Mouse (Mus musculus) midbrain, postnatal 0 days (tissue): ENCODE measurements at regions not wholly inside any gene's neighbourhood (a gene's known extent, or its start where the extent isn't known, plus 50 kb on each side); places are given as distances from the start of the nearest gene placed in this dataset.

Source experiments
- ATAC-seq: fragments of 200-750 bp; cut with Nextera tagmentation; 2 replicates; pipeline ENCODE4 v1.8.0; 2017; ENCODE audit warnings: moderate number of reproducible peaks, mild to moderate bottlenecking, moderate TSS enrichment, moderate library complexity; ENCODE audit not compliant: low FRiP score
- DNase-seq: peaks from one replicate; pipeline ENCODE4 v3.0.0-alpha.2; 2015; ENCODE audit warnings: low spot score
- H3K27ac ChIP-seq: fragments of 300-500 bp; sonication (generic); 2 replicates; pipeline ENCODE4 v1.5.1; 2014; ENCODE audit warnings: low read depth, mild to moderate bottlenecking, low read length, mixed read lengths
- H3K27me3 ChIP-seq: fragments of 300-500 bp; sonication (generic); 2 replicates; pipeline ENCODE4 v1.6.1; 2014; ENCODE audit warnings: low read length, control low read depth, mixed read lengths; ENCODE audit not compliant: insufficient read depth
- H3K36me3 ChIP-seq: fragments of 300-500 bp; sonication (generic); 2 replicates; pipeline ENCODE4 v1.6.1; 2014; ENCODE audit warnings: low read length, control low read depth, mixed read lengths; ENCODE audit not compliant: insufficient read depth
- H3K4me1 ChIP-seq: fragments of 300-500 bp; sonication (generic); 2 replicates; pipeline ENCODE4 v1.6.1; 2014; ENCODE audit warnings: mild to moderate bottlenecking, control low read depth, antibody characterized with exemption, low read length, mixed read lengths; ENCODE audit not compliant: insufficient read depth
- H3K4me2 ChIP-seq: fragments of 300-500 bp; sonication (generic); 2 replicates; pipeline ENCODE4 v1.6.1; 2014; ENCODE audit warnings: low read depth, mild to moderate bottlenecking, low read length, mixed read lengths; ENCODE audit not compliant: poor library complexity, severe bottlenecking
- H3K4me3 ChIP-seq: fragments of 300-500 bp; sonication (generic); 2 replicates; pipeline ENCODE4 v1.5.1; 2014; ENCODE audit warnings: low read depth, mild to moderate bottlenecking, low read length, moderate library complexity
- H3K9ac ChIP-seq: fragments of 300-500 bp; sonication (generic); replicated peaks from 2 replicates; pipeline ENCODE4 v1.6.1; 2014; ENCODE audit warnings: mild to moderate bottlenecking, low read length, moderate library complexity, mixed read lengths; ENCODE audit not compliant: poor library complexity, severe bottlenecking
- H3K9me3 ChIP-seq: fragments of 300-500 bp; sonication (generic); 2 replicates; pipeline ENCODE4 v1.6.1; 2016; ENCODE audit warnings: low read length, control low read depth
- CTCF ChIP-seq: IDR thresholded peaks from 2 replicates; pipeline ENCODE4 v1.5.1; 2016; ENCODE audit warnings: antibody characterized with exemption, mild to moderate bottlenecking
- whole genome bisulfite sequencing: fragments of 180-500 bp; shearing (Covaris S2); extraction: QIAGEN DNeasy Blood & Tissue Kit; methylation state at CpG from one replicate; pipeline ENCODE4 v1.1.7; 2014; 5-methylcytosine and 5-hydroxymethylcytosine counted together

DNA sequence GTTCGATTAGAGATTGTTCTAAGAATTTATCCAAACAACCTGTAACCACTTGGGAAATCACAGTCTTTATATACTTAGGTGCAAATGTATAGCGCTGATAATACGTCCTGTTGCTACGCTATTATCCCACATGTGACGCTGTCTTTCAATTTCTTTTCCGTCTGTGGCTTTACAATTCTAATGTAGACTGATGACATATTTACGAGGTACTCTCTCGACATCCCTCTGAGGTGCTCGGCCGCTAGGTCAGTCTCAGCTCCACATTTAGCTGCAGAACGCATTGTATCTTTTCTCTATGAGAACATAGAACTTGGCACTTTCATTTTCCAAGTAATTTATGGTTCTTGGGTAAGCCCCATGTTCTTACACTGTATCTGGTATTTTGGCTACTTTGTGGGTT lies 193.6 kb downstream of the Dact1 start:
- Histone ChIP-seq H3K4me3 (no peak overlapping the region), H3K27ac (no peak overlapping the region), H3K9ac (no peak overlapping the region), H3K36me3 (no peaks in the 10 kb centered on the region), H3K4me1 (no peaks in the 10 kb centered on the region), H3K9me3 (no peaks in the 10 kb centered on the region), H3K4me2 (no peak overlapping the region), H3K27me3 (no peaks in the 10 kb centered on the region)
- DNase-seq (no peak), ATAC-seq (no peak)
- TF ChIP-seq CTCF, result no peak
- 72% methylated on average over 11 of the region's 11 CpGs for WGBS

DNA sequence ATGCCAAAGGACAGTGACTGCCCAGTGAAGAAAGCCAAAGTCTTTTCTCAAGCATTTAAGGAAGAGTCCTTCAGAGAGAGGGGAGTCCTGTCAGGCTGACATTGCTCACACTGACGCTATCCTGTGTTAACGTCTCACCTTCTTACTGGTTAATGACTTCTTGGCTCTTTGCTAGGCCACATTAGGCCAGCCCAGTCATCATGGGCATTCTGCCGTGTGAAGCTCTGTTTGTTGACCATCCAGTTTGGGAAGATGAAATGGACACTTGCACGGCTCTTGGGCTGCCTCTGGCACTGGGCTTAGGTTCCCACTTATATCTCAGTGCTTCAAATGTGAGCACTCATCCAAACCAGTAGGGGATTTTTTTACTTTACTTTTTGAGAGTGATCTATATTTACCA lies 196.5 kb downstream of the Dact1 start:
- H3K4me2 ChIP-seq, result no peak overlapping the region
- no peak for ATAC-seq
- H3K9ac ChIP-seq, result no peak overlapping the region
- H3K36me3 ChIP-seq, result no peaks in the 10 kb centered on the region
- no peak for TF ChIP-seq CTCF
- no peak for DNase-seq
- WGBS, result 82% methylated on average over 4 of the region's 4 CpGs
- H3K9me3 ChIP-seq, result no peaks in the 10 kb centered on the region
- no peaks in the 10 kb centered on the region for H3K27me3 ChIP-seq
- H3K4me3 ChIP-seq, result no peak overlapping the region
- H3K27ac ChIP-seq, result no peak overlapping the region
- no peaks in the 10 kb centered on the region for H3K4me1 ChIP-seq

DNA sequence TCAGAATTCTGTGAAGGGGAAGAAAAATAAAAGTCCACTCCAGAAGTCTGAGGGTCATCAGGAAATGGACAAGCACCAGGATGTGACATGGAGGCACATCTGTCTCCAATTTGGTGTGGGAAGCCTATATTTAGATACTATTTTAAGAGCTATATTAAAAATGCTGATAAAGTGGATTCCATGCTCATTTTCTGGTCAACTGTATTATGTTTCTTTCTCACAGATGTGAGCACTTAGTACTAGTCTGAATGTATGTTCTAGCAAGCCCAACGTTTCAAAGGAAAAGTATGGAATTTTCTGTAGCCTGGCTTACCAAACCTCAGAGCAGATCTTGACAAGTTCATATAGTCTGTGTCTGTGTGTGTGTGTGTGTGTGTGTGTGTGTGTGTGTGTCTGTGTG lies 197.0 kb downstream of the Dact1 start:
- ATAC-seq, result no peak
- 89% methylated on average over 1 of the region's 1 CpGs for WGBS
- Histone ChIP-seq H3K4me1 (no peaks in the 10 kb centered on the region), H3K36me3 (no peaks in the 10 kb centered on the region), H3K9ac (no peak overlapping the region), H3K27ac (no peak overlapping the region), H3K9me3 (no peaks in the 10 kb centered on the region), H3K4me3 (no peak overlapping the region), H3K27me3 (no peaks in the 10 kb centered on the region), H3K4me2 (no peak overlapping the region)
- TF ChIP-seq CTCF, result no peak
- DNase-seq, result no peak

DNA sequence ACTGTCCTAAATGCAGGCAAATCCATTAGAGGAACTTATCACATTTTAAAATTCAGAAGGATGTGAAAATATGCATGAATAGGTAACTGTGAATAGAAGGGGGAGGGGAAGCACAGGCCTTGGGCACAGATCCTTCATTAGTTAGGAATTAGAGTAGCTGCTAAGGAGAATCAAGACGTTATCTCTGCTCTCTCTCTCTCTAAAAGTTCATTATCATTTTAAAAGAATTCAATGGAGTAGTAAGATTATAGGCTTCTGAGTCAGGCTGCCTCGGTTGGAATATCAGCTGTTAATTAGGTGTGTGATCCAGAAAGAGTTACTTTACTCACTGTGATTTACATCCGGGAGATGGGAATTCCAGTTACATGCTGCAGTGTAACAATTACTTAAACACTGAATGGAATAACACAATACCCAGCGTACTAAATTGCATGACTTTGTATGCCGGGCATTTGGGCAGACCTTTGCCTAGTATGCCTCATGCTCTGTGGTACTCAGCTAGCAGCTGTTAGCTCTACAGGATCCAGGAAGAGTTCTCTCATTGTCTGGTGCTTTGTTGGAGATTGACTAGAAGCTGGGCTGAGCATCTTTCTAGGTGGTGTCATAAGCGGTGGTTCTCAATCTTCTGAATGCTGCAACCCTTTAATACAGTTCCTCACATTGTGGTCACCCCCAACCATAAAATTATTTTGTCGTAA lies 203.4 kb downstream of the Dact1 start:
- ATAC-seq (no peak), DNase-seq (no peak)
- Histone ChIP-seq H3K9me3 (no peaks in the 10 kb centered on the region), H3K36me3 (no peaks in the 10 kb centered on the region), H3K27ac (no peak overlapping the region; the same call in 1 of the 2 replicates), H3K27me3 (no peaks in the 10 kb centered on the region), H3K4me3 (no peak overlapping the region), H3K9ac (no peak overlapping the region), H3K4me2 (no peak overlapping the region), H3K4me1 (no peaks in the 10 kb centered on the region)
- no peak for TF ChIP-seq CTCF
- 49% methylated on average over 7 of the region's 7 CpGs for WGBS

DNA sequence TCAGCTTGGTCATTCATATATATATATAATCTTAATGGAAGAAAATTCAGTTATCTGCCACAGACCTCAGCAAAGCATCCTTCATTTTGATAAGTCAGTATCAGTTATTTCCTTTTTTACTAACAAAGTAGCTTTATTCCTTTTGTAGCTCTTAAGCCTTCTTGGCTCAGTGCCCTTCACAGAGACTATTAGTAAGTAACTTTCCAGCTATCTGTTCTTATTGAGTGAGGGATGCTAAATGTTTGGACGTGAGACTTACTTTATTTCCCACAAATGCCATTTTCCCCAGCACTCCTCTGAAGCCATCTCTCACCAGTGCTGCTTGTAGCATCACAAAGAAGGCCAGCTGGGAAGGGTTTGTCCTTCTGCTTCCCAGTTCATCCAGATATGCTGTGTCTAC lies 209.8 kb downstream of the Dact1 start:
- no peaks in the 10 kb centered on the region for H3K36me3 ChIP-seq
- no peak overlapping the region for H3K27ac ChIP-seq
- no peak overlapping the region for H3K9ac ChIP-seq
- H3K4me3 ChIP-seq, result no peak overlapping the region
- H3K4me1 ChIP-seq, result no peaks in the 10 kb centered on the region
- no peak for ATAC-seq
- H3K4me2 ChIP-seq, result no peak overlapping the region
- H3K27me3 ChIP-seq, result no peaks in the 10 kb centered on the region
- DNase-seq, result no peak
- TF ChIP-seq CTCF, result no peak
- WGBS, result 38% methylated on average over 1 of the region's 1 CpGs
- H3K9me3 ChIP-seq, result no peaks in the 10 kb centered on the region

DNA sequence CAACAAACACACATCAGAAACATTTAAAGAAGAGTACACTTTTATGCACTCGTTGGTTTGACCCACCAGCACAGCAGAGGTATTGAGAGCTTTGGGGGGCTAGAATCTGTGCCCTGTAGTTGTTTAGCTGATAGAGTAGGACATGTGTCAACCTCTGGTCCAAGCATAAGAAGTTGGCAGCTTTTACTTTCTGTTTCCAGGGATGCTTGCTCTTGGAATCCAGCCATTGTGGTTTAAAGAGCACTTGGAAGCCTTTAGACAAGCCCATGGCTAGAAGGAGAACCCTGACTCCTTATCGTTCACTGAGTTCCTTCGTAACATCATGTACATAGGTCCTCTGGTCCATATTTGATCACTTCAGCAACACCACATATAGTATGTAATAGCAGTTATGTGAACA lies 212.3 kb downstream of the Dact1 start:
- Histone ChIP-seq H3K4me2 (no peak overlapping the region), H3K27me3 (no peaks in the 10 kb centered on the region), H3K9me3 (no peaks in the 10 kb centered on the region), H3K4me3 (no peak overlapping the region), H3K4me1 (no peaks in the 10 kb centered on the region), H3K27ac (no peak overlapping the region), H3K36me3 (no peaks in the 10 kb centered on the region), H3K9ac (no peak overlapping the region)
- DNase-seq, result no peak
- 73% methylated on average over 3 of the region's 3 CpGs for WGBS
- no peak for ATAC-seq
- TF ChIP-seq CTCF, result no peak
